Mouse (Mus musculus) C2C12 (cell line): Measurements from ENCODE around the gene Gm28308. TPM values are rescaled to one million over a fixed set of nuclear protein-coding genes. Genes with fewer than 3 reads are reported as not detected.
A peak's percentile ranks its signal among the peaks of the same experiment; 100 is the strongest.

ENCODE experiments used
- H3K27me3 ChIP-seq: one replicate; pipeline ENCODE4 v1.6.1; 2011; ENCODE audit not compliant: control insufficient read depth, insufficient read depth, insufficient read length
- H3K36me3 ChIP-seq: one replicate; pipeline ENCODE4 v1.6.1; 2011; ENCODE audit not compliant: control insufficient read depth, insufficient read depth
- H3K4me3 ChIP-seq: one replicate; pipeline ENCODE4 v1.5.1; 2011; ENCODE audit warnings: mild to moderate bottlenecking, control low read depth; ENCODE audit not compliant: poor library complexity, insufficient read depth, severe bottlenecking
- H3K79me2 ChIP-seq: one replicate; pipeline ENCODE4 v1.6.1; 2011; ENCODE audit not compliant: control insufficient read depth, insufficient read depth
- H3K79me3 ChIP-seq: one replicate; pipeline ENCODE4 v1.6.1; 2011; ENCODE audit warnings: low read depth, control low read depth
- H3ac ChIP-seq: one replicate; pipeline ENCODE3; 2011; ENCODE audit warnings: low read depth; ENCODE audit not compliant: control insufficient read depth, insufficient read length
- CEBPB ChIP-seq: IDR thresholded peaks from one replicate; pipeline ENCODE4 v1.6.1; 2011; ENCODE audit warnings: low read depth, mild to moderate bottlenecking, control low read depth, moderate library complexity
- CTCF ChIP-seq: IDR thresholded peaks from one replicate; pipeline ENCODE4 v1.5.1; 2011; ENCODE audit not compliant: control insufficient read depth, insufficient read depth, insufficient read length
- FOSL1 ChIP-seq: IDR thresholded peaks from one replicate; pipeline ENCODE4 v1.8.0; 2011; ENCODE audit warnings: mild to moderate bottlenecking, low read length; ENCODE audit not compliant: poor library complexity, insufficient read depth, severe bottlenecking
- MAX ChIP-seq: IDR thresholded peaks from one replicate; pipeline ENCODE4 v1.6.1; 2011; ENCODE audit warnings: mild to moderate bottlenecking, control low read depth
- MYOD1 ChIP-seq: IDR thresholded peaks from one replicate; pipeline ENCODE4 v1.6.1; 2011; ENCODE audit warnings: low read depth; ENCODE audit not compliant: control insufficient read depth, insufficient read length
- MYOG ChIP-seq: IDR thresholded peaks from one replicate; pipeline ENCODE4 v1.6.1; 2011; ENCODE audit not compliant: control insufficient read depth, insufficient read length; ENCODE audit errors: extremely low read depth
- USF1 ChIP-seq: IDR thresholded peaks from one replicate; pipeline ENCODE4 v1.6.1; 2011; ENCODE audit warnings: low read depth, mild to moderate bottlenecking, control low read depth, moderate library complexity
- polyA plus RNA-seq: library from polyadenylated mRNA; unstranded; fragments of >200 nt; fragmentation: generic; extraction: Trizol; gene quantifications from one replicate; pipeline ENCODE4 v1.2.1, GENCODE M21; 2012; ENCODE audit warnings: missing spikeins

The Gm28308 gene
- polyA plus RNA-seq, 1 experiment: 0.75 TPM

- H3K79me3 ChIP-seq: peaks cover 40% of the 10 kb centered on the region
- TF ChIP-seq USF1: no peak
- no peak for TF ChIP-seq CTCF
- no peak for TF ChIP-seq MYOG
- no peak for TF ChIP-seq CEBPB
- TF ChIP-seq MYOD1: no peak
- no peak for TF ChIP-seq FOSL1
- TF ChIP-seq MAX: no peak
Observed at GRCm38 (mm10) chr6:52222729-52223128, 9.6 kb upstream of the Gm28308 start.

GRCm38 (mm10) chr6:52221993-52222685 is 9.0 kb upstream of the Gm28308 start:
- Histone ChIP-seq H3K36me3 (peaks cover 11% of the 10 kb centered on the region), H3K27me3 (no peaks in the 10 kb centered on the region), H3ac (peak overlapping the region; percentile 55), H3K79me3 (peaks cover 34% of the 10 kb centered on the region), H3K4me3 (peak overlapping the region; percentile 76), H3K79me2 (peaks cover 65% of the 10 kb centered on the region)
- no peak for TF ChIP-seq CEBPB
- no peak for TF ChIP-seq MAX
- TF ChIP-seq CTCF: peak; percentile 15

More at GRCm38 (mm10) chr6:52222729-52223128, 9.6 kb upstream of the Gm28308 start:
- Histone ChIP-seq H3K79me2 (peaks cover 70% of the 10 kb centered on the region), H3K27me3 (no peaks in the 10 kb centered on the region), H3ac (peak overlapping the region; percentile 73), H3K4me3 (peak overlapping the region; percentile 76), H3K36me3 (peaks cover 11% of the 10 kb centered on the region)

DNA sequence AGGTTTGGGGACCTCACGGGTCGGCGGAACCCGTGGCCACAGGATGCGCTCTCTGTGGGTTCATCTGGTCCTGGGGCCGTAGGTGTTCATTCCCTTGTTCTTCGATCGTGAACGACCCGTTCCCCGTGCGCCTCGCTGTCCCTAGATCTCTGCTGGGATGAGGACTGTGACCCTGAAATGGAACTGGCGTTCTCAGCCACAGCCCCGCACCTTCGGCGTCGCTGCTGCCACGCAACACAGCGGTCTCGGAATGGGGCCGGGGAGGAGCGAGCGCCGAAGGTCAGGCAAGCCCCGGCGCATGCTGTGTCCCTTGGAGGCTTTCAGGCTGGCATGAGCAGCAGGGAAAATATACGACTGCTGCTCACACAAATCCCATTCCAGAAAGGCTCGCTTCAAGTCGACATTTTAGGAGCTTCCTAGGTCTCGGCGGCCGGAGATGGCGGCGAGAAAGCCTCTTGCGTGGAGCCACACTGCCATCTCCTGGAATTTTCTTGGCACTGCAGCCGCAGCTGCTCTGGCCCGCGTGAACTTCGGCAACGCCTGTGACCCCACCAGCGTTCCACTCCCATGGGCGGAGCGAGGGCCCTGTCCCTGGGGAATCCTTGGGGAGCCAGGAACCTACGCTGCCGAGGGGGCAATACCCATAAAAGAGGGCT is 8.3 kb upstream of the Gm28308 start, which contains the start of gene Hoxa7:
Hoxa7 (minus strand) TSS at position 518 of the 656 bp plus-strand sequence.
- TF ChIP-seq CTCF (peak; percentile 94), USF1 (no peak), MYOG (no peak), FOSL1 (no peak), MYOD1 (peak; percentile 40), MAX (peak; percentile 42), CEBPB (no peak)
- H3K27me3 ChIP-seq: no peaks in the 10 kb centered on the region
- H3K36me3 ChIP-seq: peaks cover 11% of the 10 kb centered on the region

DNA sequence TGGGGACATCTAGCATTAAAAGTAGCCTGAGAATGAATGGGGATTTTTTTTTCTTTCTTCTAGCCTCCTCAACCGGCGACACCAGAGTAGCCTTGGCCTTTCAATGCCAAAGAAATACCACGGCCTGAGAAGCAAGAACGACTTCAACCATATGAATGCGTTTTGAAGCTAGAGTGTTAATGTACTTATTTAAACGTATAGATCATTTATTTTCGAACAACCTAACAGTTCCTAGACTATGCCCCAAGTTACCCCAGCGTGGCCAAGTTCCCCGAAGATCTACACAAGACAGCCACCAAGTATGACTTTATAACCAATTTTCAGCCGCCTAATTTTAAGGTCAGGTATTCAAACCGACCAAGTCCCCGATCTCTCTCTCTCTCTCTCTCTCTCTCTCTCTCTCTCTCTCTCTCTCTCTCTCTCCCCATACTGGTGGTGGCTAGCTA is 7.7 kb upstream of the Gm28308 start:
- no peak for TF ChIP-seq CTCF
- no peak for TF ChIP-seq USF1
- no peak for TF ChIP-seq CEBPB
- no peak for TF ChIP-seq FOSL1
- no peak for TF ChIP-seq MYOG
- TF ChIP-seq MAX: no peak
- no peak for TF ChIP-seq MYOD1
- peaks cover 65% of the 10 kb centered on the region for H3K79me2 ChIP-seq
- peak overlapping the region; percentile 92 for H3ac ChIP-seq
- H3K27me3 ChIP-seq: no peaks in the 10 kb centered on the region
- peak overlapping the region; percentile 76 for H3K4me3 ChIP-seq
- H3K79me3 ChIP-seq: peaks cover 34% of the 10 kb centered on the region
- H3K36me3 ChIP-seq: peaks cover 11% of the 10 kb centered on the region

More for the DNA sequence above, 8.3 kb upstream of the Gm28308 start, which contains the start of gene Hoxa7:
- peak within 1 kb of the TSS; percentile 76 for H3K4me3 ChIP-seq
- H3ac ChIP-seq: peak within 1 kb of the TSS; percentile 92
- peaks cover 30% of the 10 kb centered on the region for H3K79me3 ChIP-seq
- peaks cover 65% of the 10 kb centered on the region for H3K79me2 ChIP-seq

DNA sequence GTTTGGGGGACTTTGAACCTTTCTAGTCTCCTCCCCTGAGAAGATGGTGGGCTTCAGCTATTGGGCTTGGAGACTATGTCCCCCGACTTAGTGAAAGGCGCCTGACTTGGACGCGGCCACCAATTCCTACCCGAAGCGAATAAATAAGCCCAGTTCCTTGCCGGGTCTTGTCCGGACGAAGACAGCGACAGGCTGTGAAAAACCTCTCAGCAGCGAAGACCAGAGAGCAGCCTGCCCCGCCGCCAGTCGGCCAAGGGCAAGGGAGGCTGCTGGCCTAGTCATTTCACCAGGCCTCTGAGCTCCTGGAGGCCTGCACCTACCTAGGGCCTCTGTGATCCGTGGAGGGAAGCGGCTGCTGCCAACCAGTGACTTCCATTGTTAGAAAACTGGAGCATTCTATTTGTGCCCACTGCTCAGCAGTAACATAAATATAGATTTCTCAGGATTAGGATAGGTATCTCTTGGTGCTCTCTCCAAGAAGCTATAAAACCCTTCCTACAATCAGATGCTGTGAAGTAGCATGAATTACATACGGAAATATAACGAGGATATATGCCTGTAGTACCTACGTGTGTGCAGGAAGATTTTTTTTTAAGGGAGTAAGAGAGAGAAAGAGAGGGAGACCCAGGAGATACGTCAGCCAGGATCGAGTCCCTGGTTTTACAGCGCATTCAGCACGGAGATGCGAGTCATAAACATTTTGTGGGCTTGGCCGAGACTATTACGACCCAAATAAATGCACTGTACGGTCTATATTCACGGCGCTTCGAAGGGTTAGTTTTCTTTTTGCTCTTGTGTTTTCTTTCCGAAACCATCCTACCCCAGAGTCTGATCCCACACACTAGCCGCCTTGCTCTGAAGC is 7.1 kb upstream of the Gm28308 start:
- no peak for TF ChIP-seq FOSL1
- TF ChIP-seq MYOG: no peak
- no peak for TF ChIP-seq CEBPB
- no peak for TF ChIP-seq CTCF
- TF ChIP-seq USF1: no peak
- no peak for TF ChIP-seq MAX
- no peak for TF ChIP-seq MYOD1
- Histone ChIP-seq H3K79me2 (peaks cover 65% of the 10 kb centered on the region), H3K36me3 (peaks cover 11% of the 10 kb centered on the region), H3K4me3 (peak overlapping the region; percentile 76), H3ac (peak overlapping the region; percentile 44), H3K27me3 (no peaks in the 10 kb centered on the region), H3K79me3 (peaks cover 33% of the 10 kb centered on the region)
